Mouse (Mus musculus) forebrain, embryonic 11.5 days (tissue): ENCODE measurements around the gene Evi5l. TPM values are rescaled to one million over a fixed set of nuclear protein-coding genes. Genes with fewer than 3 reads are reported as not detected.
A peak's percentile ranks its signal among the peaks of the same experiment; 100 is the strongest.

Experiments
- ATAC-seq: fragments of 200-750 bp; cut with Nextera tagmentation; replicated peaks from 2 replicates; pipeline ENCODE4 v1.8.0; 2017; ENCODE audit warnings: moderate TSS enrichment; ENCODE audit not compliant: low FRiP score
- DNase-seq: peaks from one replicate; pipeline ENCODE4 v3.0.0-alpha.2; 2017; ENCODE audit warnings: low spot score
- H3K27ac ChIP-seq: fragments of 300-500 bp; sonication (generic); 2 replicates; pipeline ENCODE4 v1.5.1; 2014; ENCODE audit warnings: low read depth, low read length
- H3K27me3 ChIP-seq: fragments of 300-500 bp; sonication (generic); 2 replicates; pipeline ENCODE4 v1.6.1; 2014; ENCODE audit warnings: mild to moderate bottlenecking, low read length, mixed read lengths; ENCODE audit not compliant: control insufficient read depth, insufficient read depth
- H3K36me3 ChIP-seq: fragments of 300-500 bp; sonication (generic); 2 replicates; pipeline ENCODE4 v1.6.1; 2014; ENCODE audit warnings: mild to moderate bottlenecking, low read length, moderate library complexity, mixed read lengths; ENCODE audit not compliant: control insufficient read depth, insufficient read depth
- H3K4me1 ChIP-seq: fragments of 300-500 bp; sonication (generic); replicated peaks from 2 replicates; pipeline ENCODE4 v1.6.1; 2014; ENCODE audit warnings: low read length, mixed read lengths; ENCODE audit not compliant: control insufficient read depth, insufficient read depth
- H3K4me2 ChIP-seq: fragments of 300-500 bp; sonication (generic); 2 replicates; pipeline ENCODE4 v1.6.1; 2014; ENCODE audit warnings: low read depth, mild to moderate bottlenecking, low read length, moderate library complexity, mixed read lengths; ENCODE audit not compliant: severe bottlenecking
- H3K4me3 ChIP-seq: fragments of 300-500 bp; sonication (generic); 2 replicates; pipeline ENCODE4 v1.5.1; 2014; ENCODE audit warnings: low read depth, low read length
- H3K9ac ChIP-seq: fragments of 300-500 bp; sonication (generic); 2 replicates; pipeline ENCODE4 v1.6.1; 2014; ENCODE audit warnings: low read length
- H3K9me3 ChIP-seq: fragments of 300-500 bp; sonication (generic); 2 replicates; pipeline ENCODE4 v1.6.1; 2016; ENCODE audit warnings: low read length, mixed read lengths; ENCODE audit not compliant: control insufficient read depth
- WGBS: fragments of 180-500 bp; shearing (Covaris S2); extraction: QIAGEN DNeasy Blood & Tissue Kit; methylation state at CpG from one replicate; pipeline ENCODE4 v1.1.7; 2014; 5-methylcytosine and 5-hydroxymethylcytosine counted together
- polyA plus RNA-seq: library from polyadenylated mRNA; unstranded; fragments of >200 nt; fragmentation: Nextera tagmentation; extraction: Ambion mirVana; gene quantifications from 2 replicates; pipeline ENCODE4 v1.2.1, GENCODE M21; 2014

Evi5l gene
- polyA plus RNA-seq, 1 experiment from 2014 or later, result 32.6 TPM

DNA sequence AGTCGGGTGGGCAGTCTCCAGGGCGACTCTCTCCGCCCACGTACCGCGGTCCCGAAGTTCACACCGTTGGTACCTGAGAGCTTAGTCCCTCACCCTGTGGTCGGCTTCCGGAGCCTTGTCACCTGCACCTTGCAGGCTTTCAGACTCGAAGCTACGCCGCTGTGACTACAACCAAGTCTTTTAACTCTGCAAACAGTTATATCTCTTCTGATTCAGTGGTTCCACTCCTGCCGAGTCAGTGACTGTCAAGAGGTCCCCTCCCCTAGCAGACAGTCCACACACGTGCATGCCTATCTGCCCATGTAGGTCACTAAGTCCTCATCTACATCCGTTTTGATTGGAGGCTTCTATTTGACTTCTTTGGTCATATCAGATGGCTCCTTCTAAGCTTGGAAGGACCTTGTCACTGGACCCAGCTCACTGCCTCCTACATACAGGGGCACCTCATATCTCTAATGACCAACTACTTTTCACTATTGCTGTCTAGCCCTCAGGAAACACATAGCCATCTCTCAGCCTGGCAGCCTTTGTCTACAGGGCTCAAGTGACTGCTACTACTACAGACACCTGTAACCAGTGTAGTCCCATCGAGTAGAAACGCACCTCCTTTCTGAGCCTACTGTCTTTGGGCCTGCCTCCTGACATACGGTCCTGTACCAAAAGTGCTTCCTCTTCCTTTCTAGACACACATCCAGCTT is 73.0 kb downstream of the Evi5l start:
- no peaks in the 10 kb centered on the region for H3K9me3 ChIP-seq
- ATAC-seq (peak; percentile 26), DNase-seq (no peak)
- peak overlapping the region; percentile 88 for H3K4me2 ChIP-seq
- H3K9ac ChIP-seq, result peak overlapping the region; percentile 78
- no peaks in the 10 kb centered on the region for H3K36me3 ChIP-seq
- 14% methylated on average over 19 of the region's 19 CpGs for WGBS
- H3K4me1 ChIP-seq, result peaks cover 15% of the 10 kb centered on the region
- no peaks in the 10 kb centered on the region for H3K27me3 ChIP-seq
- H3K4me3 ChIP-seq, result peak overlapping the region; percentile 74
- peak overlapping the region; percentile 78 for H3K27ac ChIP-seq

DNA sequence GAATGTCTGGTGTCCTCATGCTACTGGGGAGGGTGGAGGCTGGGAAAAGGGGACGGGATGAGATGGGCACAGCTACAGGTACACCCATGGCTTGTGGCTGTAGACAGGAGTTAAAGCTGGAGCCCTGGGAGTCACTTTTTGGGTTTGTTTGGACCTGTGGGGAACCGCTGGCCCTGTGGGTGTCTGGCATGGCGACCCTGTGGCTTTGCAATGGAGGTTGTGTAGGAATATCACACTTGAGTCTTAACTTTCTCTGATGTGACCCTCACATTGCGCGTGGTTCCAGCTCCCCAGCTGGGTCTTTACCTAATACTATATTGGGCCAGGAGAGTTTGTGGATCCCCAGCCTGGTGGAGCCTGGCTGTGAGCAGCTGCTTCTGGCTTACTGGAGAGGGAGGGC is 78.7 kb downstream of the Evi5l start:
- H3K36me3 ChIP-seq, result peaks cover 13% of the 10 kb centered on the region; the same call in 1 of the 2 replicates
- 93% methylated on average over 5 of the region's 5 CpGs for WGBS

DNA sequence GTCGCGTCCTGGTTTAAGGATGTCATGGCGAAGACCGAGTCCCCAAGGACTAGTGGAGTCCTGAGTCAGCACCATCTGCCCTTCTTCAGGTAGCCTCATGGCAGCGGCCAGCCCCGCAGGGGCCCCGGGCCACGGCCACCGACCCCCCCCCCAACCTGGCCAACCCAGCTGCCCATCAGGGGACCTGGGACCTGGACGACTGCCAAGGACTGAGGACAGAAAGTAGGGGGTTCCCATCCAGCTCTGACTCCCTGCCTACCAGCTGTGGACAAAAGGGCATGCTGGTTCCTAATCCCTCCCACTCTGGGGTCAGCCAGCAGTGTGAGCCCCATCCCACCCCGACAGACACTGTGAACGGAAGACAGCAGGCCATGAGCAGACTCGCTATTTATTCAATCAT is 79.4 kb downstream of the Evi5l start:
- Histone ChIP-seq H3K27me3 (no peaks in the 10 kb centered on the region; the same call in 1 of the 2 replicates), H3K9ac (no peak overlapping the region), H3K4me3 (no peak overlapping the region), H3K4me1 (peaks cover 3% of the 10 kb centered on the region; the same call in 1 of the 2 replicates), H3K9me3 (no peaks in the 10 kb centered on the region), H3K4me2 (no peak overlapping the region), H3K36me3 (peaks cover 13% of the 10 kb centered on the region; the same call in 1 of the 2 replicates), H3K27ac (no peak overlapping the region)
- ATAC-seq (no peak), DNase-seq (no peak)
- WGBS, result 87% methylated on average over 12 of the region's 13 CpGs

More for the DNA sequence above, 78.7 kb downstream of the Evi5l start:
- Histone ChIP-seq H3K27ac (no peak overlapping the region), H3K4me2 (no peak overlapping the region), H3K4me1 (peaks cover 6% of the 10 kb centered on the region), H3K9me3 (no peaks in the 10 kb centered on the region), H3K4me3 (no peak overlapping the region), H3K9ac (no peak overlapping the region), H3K27me3 (no peaks in the 10 kb centered on the region; the same call in 1 of the 2 replicates)
- ATAC-seq (no peak), DNase-seq (no peak)

DNA sequence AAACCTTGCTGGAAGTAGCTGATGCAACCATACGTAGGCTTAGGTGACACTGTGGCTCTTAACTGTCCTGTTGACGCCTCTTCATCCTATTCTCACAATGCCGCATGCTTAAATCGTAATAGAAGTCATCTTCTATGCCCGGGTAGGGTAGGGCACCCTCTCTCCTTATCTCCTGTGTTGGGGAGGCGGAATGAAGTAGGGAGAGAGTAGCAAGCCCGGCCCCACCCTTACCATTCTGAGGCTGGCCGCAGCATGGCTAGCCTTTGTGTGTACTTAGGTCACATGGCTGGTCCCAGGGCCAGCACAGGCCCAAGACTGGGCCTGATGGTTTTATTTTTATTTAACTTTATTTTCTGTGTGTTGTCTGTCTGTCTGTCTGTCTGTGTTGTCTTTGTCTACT is 80.9 kb downstream of the Evi5l start:
- ATAC-seq, result no peak
- no peaks in the 10 kb centered on the region; the same call in 1 of the 2 replicates for H3K27me3 ChIP-seq
- no peak overlapping the region for H3K4me3 ChIP-seq
- H3K4me2 ChIP-seq, result no peak overlapping the region
- H3K9ac ChIP-seq, result no peak overlapping the region
- H3K36me3 ChIP-seq, result peaks cover 13% of the 10 kb centered on the region; the same call in 1 of the 2 replicates
- H3K4me1 ChIP-seq, result peaks cover 5% of the 10 kb centered on the region; the same call in 1 of the 2 replicates
- no peaks in the 10 kb centered on the region for H3K9me3 ChIP-seq
- no peak for DNase-seq
- 91% methylated on average over 8 of the region's 8 CpGs for WGBS
- no peak overlapping the region for H3K27ac ChIP-seq

DNA sequence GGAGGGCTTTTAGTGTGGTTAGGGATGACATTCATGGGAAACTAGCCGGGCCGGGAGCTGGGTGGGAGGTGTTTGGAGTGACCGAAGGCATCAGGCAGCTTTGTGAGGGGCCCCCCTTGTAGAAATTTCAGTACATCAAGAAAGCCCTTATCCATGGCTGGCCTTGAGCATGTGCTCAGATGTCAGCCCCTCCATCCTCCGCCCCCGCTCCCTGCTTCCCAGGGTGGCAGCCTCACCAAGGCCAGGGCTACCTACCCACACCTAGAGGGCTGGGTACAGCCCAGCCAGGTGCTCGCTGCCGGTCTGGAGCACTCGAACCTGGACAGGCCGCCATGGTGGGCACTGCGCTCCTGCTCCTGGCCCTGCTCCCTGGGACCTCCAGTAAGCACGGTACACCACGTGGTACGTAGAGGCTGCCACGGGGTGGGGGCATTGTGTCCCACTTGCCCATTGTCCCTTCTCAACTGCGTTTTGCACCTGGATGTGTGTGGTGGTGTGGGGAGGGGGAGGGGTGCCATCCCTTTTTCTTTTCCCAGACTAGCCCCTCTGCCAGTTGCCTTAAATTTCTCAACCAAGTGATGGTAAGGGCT is 81.7 kb downstream of the Evi5l start, which contains the start of gene Tgfbr3l:
TSS of gene Tgfbr3l (plus strand) at position 264 of the 590 bp plus-strand sequence.
- 0 out of 2 replicates have a peak within 1 kb of the TSS, but pooled peaks have one; percentile 20 for H3K9ac ChIP-seq
- no peak within 1 kb of the TSS for H3K4me2 ChIP-seq
- no peaks in the 10 kb centered on the region; the same call in 1 of the 2 replicates for H3K27me3 ChIP-seq
- peaks cover 13% of the 10 kb centered on the region; the same call in 1 of the 2 replicates for H3K36me3 ChIP-seq
- H3K9me3 ChIP-seq, result no peaks in the 10 kb centered on the region
- WGBS, result 81% methylated on average over 15 of the region's 15 CpGs
- H3K27ac ChIP-seq, result no peak within 1 kb of the TSS
- H3K4me1 ChIP-seq, result peaks cover 7% of the 10 kb centered on the region; the same call in 1 of the 2 replicates
- H3K4me3 ChIP-seq, result no peak within 1 kb of the TSS
- no peak for DNase-seq
- ATAC-seq, result no peak

DNA sequence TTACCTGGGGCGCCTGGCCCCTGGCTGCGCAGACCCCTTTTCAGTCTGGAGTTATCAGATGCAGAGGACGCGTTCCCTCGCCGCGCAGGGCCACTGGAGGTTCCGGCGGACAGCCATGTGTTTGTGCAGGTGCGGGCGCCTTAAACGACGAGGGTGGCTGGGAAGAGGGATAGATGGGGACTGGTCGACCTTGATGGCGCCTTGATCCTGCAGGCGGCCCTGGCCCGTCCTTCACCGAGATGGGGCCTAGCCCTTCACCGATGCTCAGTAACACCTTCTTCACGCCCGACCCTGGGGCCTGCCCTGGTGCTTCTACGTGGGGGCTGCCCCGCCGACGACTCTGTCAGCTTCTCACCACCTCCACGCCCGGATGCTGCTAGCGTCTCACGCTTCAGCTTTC is 82.8 kb downstream of the Evi5l start:
- ATAC-seq, result no peak
- Histone ChIP-seq H3K9ac (peak overlapping the region; percentile 20; the same call in 1 of the 2 replicates), H3K4me1 (peaks cover 7% of the 10 kb centered on the region), H3K4me3 (no peak overlapping the region), H3K27me3 (no peaks in the 10 kb centered on the region; the same call in 1 of the 2 replicates), H3K4me2 (no peak overlapping the region), H3K9me3 (no peaks in the 10 kb centered on the region), H3K27ac (no peak overlapping the region), H3K36me3 (peaks cover 13% of the 10 kb centered on the region; the same call in 1 of the 2 replicates)
- no peak for DNase-seq
- 11% methylated on average over 29 of the region's 29 CpGs for WGBS

DNA sequence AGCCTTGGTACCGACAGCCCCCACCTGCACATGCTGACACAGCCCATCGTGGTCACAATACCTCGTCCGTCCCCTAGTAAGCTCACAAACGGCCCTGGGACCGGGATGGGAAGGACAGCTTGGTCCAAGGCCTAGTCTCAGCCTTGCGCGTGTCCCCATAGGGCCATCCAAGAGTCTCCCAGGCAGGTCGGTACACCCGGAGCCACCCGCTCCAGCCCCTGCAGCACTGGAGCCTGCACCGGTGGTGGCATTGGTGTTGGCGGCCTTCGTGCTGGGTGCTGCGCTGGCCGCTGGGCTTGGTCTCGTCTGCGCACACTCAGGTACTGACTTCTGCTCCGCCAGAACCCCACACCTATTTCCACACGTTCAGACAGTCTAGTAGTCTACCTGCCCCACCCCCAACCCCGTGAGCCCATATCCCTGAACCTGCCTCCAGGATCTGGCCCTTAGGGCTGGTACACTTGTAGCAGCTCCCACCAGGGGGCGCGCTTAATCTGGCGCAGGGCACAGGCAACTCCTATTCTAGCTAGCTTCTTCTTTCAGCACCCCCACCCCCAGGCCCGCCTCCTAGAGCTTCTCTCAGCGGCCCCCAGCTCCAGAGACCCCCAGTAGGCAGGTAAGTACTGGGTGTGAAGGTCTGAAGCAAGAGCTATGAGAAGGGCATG is 84.1 kb downstream of the Evi5l start:
- WGBS, result 29% methylated on average over 26 of the region's 26 CpGs
- peak; percentile 92 for DNase-seq
- Histone ChIP-seq H3K36me3 (peaks cover 3% of the 10 kb centered on the region; the same call in 1 of the 2 replicates), H3K4me3 (no peak overlapping the region), H3K4me1 (peaks cover 10% of the 10 kb centered on the region), H3K4me2 (no peak overlapping the region), H3K9ac (no peak overlapping the region), H3K27me3 (no peaks in the 10 kb centered on the region; the same call in 1 of the 2 replicates), H3K27ac (no peak overlapping the region), H3K9me3 (no peaks in the 10 kb centered on the region)
- ATAC-seq, result peak; percentile 25

DNA sequence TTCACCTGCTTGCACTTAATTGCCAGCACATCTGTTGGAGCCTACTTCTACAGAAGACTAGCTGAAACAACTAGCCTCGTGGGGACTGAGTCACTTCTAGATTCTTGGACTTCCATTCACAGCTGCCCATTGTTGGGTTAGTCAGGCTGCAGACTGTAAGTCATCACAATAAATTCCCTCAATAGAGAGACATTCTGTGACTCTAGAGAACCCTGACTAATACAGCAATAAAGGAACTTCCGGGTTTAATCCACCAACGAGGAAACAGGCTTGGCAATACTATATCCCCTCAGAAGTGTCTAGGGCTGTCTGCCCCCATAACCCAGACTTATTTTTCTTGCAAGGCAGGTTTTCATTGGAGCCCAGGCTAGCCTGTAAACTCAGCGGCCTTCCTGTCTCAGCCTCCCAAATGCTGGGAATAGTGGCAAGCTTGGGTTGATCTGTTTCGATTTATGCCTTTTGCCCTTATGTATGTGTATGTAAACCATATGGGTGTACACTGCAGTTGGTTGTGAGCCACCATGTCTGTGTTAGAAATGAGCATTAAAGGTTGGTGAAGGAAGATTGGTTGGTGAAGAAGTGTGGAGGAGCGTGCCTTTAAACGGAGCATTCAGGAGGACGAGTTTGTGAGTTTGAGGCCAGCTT is 85.9 kb downstream of the Evi5l start:
- Histone ChIP-seq H3K27ac (peak overlapping the region; percentile 31; the same call in 1 of the 2 replicates), H3K9me3 (no peaks in the 10 kb centered on the region), H3K27me3 (no peaks in the 10 kb centered on the region; the same call in 1 of the 2 replicates), H3K4me2 (peak overlapping the region; percentile 61), H3K4me1 (peaks cover 13% of the 10 kb centered on the region), H3K4me3 (peak overlapping the region; percentile 77), H3K9ac (peak overlapping the region; percentile 84), H3K36me3 (peaks cover 4% of the 10 kb centered on the region; the same call in 1 of the 2 replicates)
- WGBS, result 50% methylated on average over 8 of the region's 8 CpGs
- ATAC-seq, result no peak
- no peak for DNase-seq
